Mouse (Mus musculus): ENCODE data around the gene Serpina1f.

Serpina1f gene

GRCm38 (mm10) chr12:103660076-103660475 lies 35.3 kb downstream of the Serpina1f start:
- no peak for DNase-seq

GRCm38 (mm10) chr12:103659171-103659570 lies 36.2 kb downstream of the Serpina1f start:
- no peak for DNase-seq

- DNase-seq: no peak
These were observed 37.3 kb downstream of the Serpina1f start for GRCm38 (mm10) chr12:103657991-103658390.

GRCm38 (mm10) chr12:103656848-103657626 lies 38.3 kb downstream of the Serpina1f start, which contains the start of gene Serpina6:
TSS of gene Serpina6 (minus strand) at chr12:103657212.
- no peak for DNase-seq

- DNase-seq: no peak
These were observed 39.9 kb downstream of the Serpina1f start for GRCm38 (mm10) chr12:103655123-103656044.

- no peak for DNase-seq
These were observed 41.5 kb downstream of the Serpina1f start for GRCm38 (mm10) chr12:103653836-103654235.

- no peak for DNase-seq
These were observed 49.0 kb downstream of the Serpina1f start for GRCm38 (mm10) chr12:103646314-103646713.

- DNase-seq: no peak
These were observed 50.7 kb downstream of the Serpina1f start for GRCm38 (mm10) chr12:103644601-103645000.

GRCm38 (mm10) chr12:103643818-103644217 lies 51.5 kb downstream of the Serpina1f start:
- no peak for DNase-seq

- peak; percentile 72 for DNase-seq
These were observed 52.0 kb downstream of the Serpina1f start for GRCm38 (mm10) chr12:103643336-103643735.

Data from retina, postnatal 1 day (tissue).